13 mouse cellular contexts compared by ENCODE assay signal in the genomic region with DNA sequence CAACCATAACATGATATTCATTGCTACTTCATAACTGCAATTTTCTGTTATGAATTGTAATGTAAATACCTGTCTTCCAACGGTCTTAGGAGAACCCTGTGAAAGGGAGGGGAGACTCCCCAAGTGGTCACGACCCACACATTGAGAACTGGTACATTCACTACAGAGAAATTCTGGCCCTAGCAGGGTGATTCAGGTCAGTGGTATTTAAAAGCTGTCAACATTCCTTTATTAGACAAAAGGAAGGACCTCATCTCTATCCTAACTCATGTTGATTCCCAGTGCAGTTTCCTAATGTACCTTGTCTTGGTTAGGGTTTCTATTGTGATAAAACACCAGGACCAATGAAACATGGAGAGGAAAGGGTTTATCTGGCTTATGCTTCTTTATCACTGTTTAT.
"Had no signal": no experiment of that assay in that cellular context is flagged by ENCODE, and none has a peak within 500 bp of the region (broad histone marks: within the 10 kb centered on the region; RNA-seq: fewer than 3 reads in every experiment).

No protein-coding gene starts in this region.

- DNase-seq: gastrocnemius, adult 2 months; gastrocnemius, postnatal 10 days; gastrocnemius, postnatal 25 days; heart, adult 2 months; heart, postnatal 14 days; heart, postnatal 4 days; kidney, adult 18-20 months; kidney, adult 8-10 months; kidney, postnatal 10 days; kidney, postnatal 25 days; layer of hippocampus, adult 9-11 months; layer of hippocampus, postnatal 36 days; left cerebral cortex, postnatal 4 days had no signal
